Mouse (Mus musculus) thymus, adult 2 months (tissue): ENCODE measurements at regions not wholly inside any gene's neighbourhood (a gene's known extent, or its start where the extent isn't known, plus 50 kb on each side); places are given as distances from the start of the nearest gene placed in this dataset.

Experiments used
- CTCF ChIP-seq: fragments of 200-500 bp; IDR thresholded peaks from 2 replicates; pipeline ENCODE4 v1.5.1; 2012; ENCODE audit warnings: mild to moderate bottlenecking, control low read depth, low read length, moderate library complexity, borderline replicate concordance; ENCODE audit not compliant: control insufficient read depth, poor library complexity, insufficient read depth; ENCODE audit errors: extremely low read depth
- POLR2A ChIP-seq: fragments of 200-500 bp; IDR thresholded peaks from 2 replicates; pipeline ENCODE4 v1.6.1; 2012; ENCODE audit warnings: mild to moderate bottlenecking, low read length, control low read depth, moderate library complexity; ENCODE audit not compliant: control insufficient read depth, poor library complexity, insufficient read depth; ENCODE audit errors: extremely low read depth

- no peak for TF ChIP-seq CTCF
- TF ChIP-seq POLR2A = no peak
Measured at GRCm38 (mm10) chr17:13546249-13546648, 191.9 kb downstream of the Tcp10c start.
